8 mouse cellular contexts compared by ENCODE assay signal in genomic region chr3:121433968-121434533, GRCm38 (mm10). TPM values are rescaled to one million over a fixed set of nuclear protein-coding genes. Genes with fewer than 3 reads are reported as not detected.
A peak's percentile ranks its signal among the peaks of the same experiment; 100 is the strongest.
DNase-seq lines count a peak whose midpoint lies in the region; ATAC-seq lines count a peak whose summit lies in the region.

No protein-coding gene starts in this region.

- DNase-seq in R1 (ENCODE audit: low read depth, low spot score) = peak; percentile 64
- peak; percentile 85 for DNase-seq in embryo, embryonic 11 days
- peak; percentile 46 to 52 for DNase-seq in heart, postnatal 10 days
- DNase-seq in ovary, postnatal 10 days (ENCODE audit: low spot score) = no peak
- DNase-seq in frontal cortex, adult 2 months (ENCODE audit: extremely low spot score in 1 of 2, low spot score in 1 of 2) = no peak
- no peak for DNase-seq in urinary bladder, postnatal 4 days (ENCODE audit: low spot score in 2 of 2)
- no peak for DNase-seq in thymus, adult 18-20 months

- intact Hi-C loops in heart, postnatal 10 days (cut with DNase I) = no loop called here

- 0 out of 2 replicates have a peak, but pooled peaks have one; percentile 33 for ATAC-seq in megakaryocyte progenitor cell, adult 5-6 weeks (replicated peaks; ENCODE audit: poor library complexity)

RNA-seq across cellular contexts. Expression of gene Cnn3, which starts 7.8 kb away (rescaled TPM):
- total RNA-seq in heart, postnatal 10 days (2021) = 100 to 1,000 TPM; 115 to 117 TPM
- 38.8 and 43.0 TPM in 2 replicates for total RNA-seq in megakaryocyte progenitor cell, adult 5-6 weeks (2015)
- 21.2 and 28.5 TPM in 2 replicates for total RNA-seq in megakaryocyte progenitor cell, adult 5-6 weeks (2017)
- 188 and 193 TPM in 2 replicates for polyA plus RNA-seq in frontal cortex, adult 2 months (2012; rRNA removed)

Comparison
In these comparisons a context has a peak if more than half of its experiments do, and no peak if none do; other contexts are left out.
1. DNase-seq: peak in R1 (single experiment), embryo, embryonic 11 days (single experiment) and heart, postnatal 10 days (2 of 2); none in ovary, postnatal 10 days (single experiment), frontal cortex, adult 2 months (0 of 2), urinary bladder, postnatal 4 days (0 of 2) and thymus, adult 18-20 months (0 of 2).